Mouse (Mus musculus): Measurements from ENCODE around the gene Mettl24. TPM values are rescaled to one million over a fixed set of nuclear protein-coding genes. Genes with fewer than 3 reads are reported as not detected.

The Mettl24 gene
- polyA plus RNA-seq, 1 experiment from 2014 or later = 2.4 TPM

DNA sequence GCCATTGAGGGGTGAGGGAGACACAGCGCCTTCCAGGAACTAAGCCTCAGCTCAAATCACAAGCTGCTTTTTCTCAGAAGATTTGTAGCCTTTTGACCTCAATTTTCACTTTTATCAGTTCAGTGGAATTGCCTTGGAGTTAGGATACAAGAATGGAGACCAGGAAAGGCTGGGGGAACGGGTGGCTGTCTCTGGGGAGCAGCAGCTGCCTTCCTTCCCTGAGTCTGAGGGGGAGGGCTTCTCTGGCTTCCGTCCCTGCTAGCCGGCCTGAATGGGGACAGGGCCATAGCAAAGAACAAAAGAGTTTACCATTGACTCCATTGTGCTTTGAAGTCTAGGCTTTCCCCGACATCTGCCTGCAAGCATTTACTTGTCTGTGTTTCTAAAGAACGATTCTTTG, 41.3 kb downstream of the Mettl24 start:
- Histone ChIP-seq H3K4me1 (peaks cover 14% of the 10 kb centered on the region; the same call in 1 of the 2 replicates), H3K9me3 (replicated peaks) (no peaks in the 10 kb centered on the region), H3K27me3 (no peaks in the 10 kb centered on the region), H3K9ac (no peak overlapping the region), H3K4me3 (replicated peaks) (no peak overlapping the region), H3K36me3 (no peaks in the 10 kb centered on the region), H3K27ac (0 out of 2 replicates have a peak overlapping the region, but pooled peaks have one; percentile 33), H3K4me2 (no peak overlapping the region)
- WGBS = 34% methylated on average over 6 of the region's 6 CpGs
- no peak for ATAC-seq (replicated peaks; ENCODE audit: low FRiP score)

DNA sequence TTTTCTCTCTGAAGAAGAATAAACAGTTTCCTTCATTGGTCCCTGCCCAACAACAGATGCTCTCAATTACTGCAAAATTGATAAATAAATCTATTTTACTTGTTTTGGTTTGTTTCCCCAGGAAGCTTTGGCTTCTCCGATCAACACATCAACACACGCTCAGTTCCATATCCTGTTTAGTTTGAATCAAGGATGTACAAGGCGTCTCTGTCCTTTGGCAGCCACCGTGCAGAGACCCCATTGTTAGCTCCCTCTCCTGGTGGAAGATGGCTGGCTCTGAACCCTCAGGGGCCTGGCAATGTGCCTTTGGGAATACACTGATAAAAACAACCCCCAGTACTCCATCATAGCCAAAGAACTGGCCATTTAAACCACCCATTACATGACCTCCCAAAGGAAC, 42.0 kb downstream of the Mettl24 start:
- Histone ChIP-seq H3K9me3 (replicated peaks) (no peaks in the 10 kb centered on the region), H3K27me3 (no peaks in the 10 kb centered on the region), H3K4me3 (replicated peaks) (no peak overlapping the region), H3K27ac (no peak overlapping the region), H3K9ac (no peak overlapping the region), H3K4me1 (peaks cover 14% of the 10 kb centered on the region; the same call in 1 of the 2 replicates), H3K36me3 (no peaks in the 10 kb centered on the region), H3K4me2 (no peak overlapping the region)
- 58% methylated on average over 4 of the region's 4 CpGs for WGBS
- ATAC-seq (replicated peaks; ENCODE audit: low FRiP score) = no peak

DNA sequence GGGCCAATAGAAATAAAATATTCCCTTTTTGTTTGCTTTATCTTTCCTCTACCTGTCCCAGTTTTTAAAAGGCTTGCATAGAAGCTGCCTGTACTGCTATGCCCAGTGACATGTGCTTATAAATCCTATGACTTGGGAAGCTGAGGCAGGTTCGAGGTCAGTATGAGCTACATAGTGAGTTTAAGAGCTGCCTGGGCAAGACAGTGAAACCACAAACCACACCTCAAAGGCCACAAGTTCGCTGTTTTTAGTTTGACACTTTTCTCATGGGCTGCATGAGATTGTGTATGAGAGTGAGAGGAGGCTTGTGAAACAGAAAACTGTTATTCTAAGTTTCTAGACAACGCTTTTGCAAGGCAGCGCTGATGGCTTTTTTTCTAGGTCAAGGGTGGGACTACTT, 42.4 kb downstream of the Mettl24 start:
- Histone ChIP-seq H3K36me3 (no peaks in the 10 kb centered on the region), H3K27me3 (no peaks in the 10 kb centered on the region), H3K27ac (no peak overlapping the region), H3K4me1 (peaks cover 14% of the 10 kb centered on the region; the same call in 1 of the 2 replicates), H3K9ac (no peak overlapping the region), H3K4me2 (no peak overlapping the region), H3K4me3 (replicated peaks) (no peak overlapping the region), H3K9me3 (replicated peaks) (no peaks in the 10 kb centered on the region)
- no peak for ATAC-seq (replicated peaks; ENCODE audit: low FRiP score)
- 58% methylated on average over 4 of the region's 4 CpGs for WGBS

DNA sequence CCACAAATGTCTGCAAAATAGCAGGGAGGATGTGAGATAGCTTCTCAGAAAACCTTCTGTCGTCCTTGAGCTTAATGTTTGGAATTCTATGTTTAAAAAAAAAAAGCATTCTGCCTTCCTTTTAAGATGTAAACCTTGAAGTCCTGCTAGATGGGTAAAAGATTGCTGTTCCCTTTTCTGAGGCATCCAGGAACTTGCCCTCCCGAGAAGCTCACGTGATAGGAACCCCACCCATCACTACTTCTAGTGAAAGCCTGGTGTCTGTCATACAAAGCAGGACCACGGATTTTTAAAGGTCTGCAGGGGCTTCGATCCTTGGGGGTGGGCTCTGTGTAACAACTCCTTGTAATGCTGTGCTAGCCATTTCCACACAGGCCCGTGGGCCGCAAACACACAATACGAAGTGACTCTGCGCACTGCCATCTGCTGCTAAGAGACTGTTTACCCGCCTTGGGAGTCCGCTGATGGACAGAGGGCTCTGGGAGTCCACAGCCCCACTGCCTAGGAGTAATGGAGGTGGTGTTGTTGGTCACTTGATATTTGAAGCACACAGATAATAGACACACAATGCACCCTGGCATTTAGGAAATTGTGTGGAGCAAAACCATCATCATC, 43.3 kb downstream of the Mettl24 start:
- Histone ChIP-seq H3K9me3 (replicated peaks) (no peaks in the 10 kb centered on the region), H3K36me3 (no peaks in the 10 kb centered on the region), H3K4me3 (replicated peaks) (no peak overlapping the region), H3K27ac (no peak overlapping the region), H3K4me2 (no peak overlapping the region), H3K9ac (no peak overlapping the region), H3K27me3 (no peaks in the 10 kb centered on the region), H3K4me1 (peaks cover 14% of the 10 kb centered on the region; the same call in 1 of the 2 replicates)
- 70% methylated on average over 11 of the region's 11 CpGs for WGBS
- ATAC-seq (replicated peaks; ENCODE audit: low FRiP score) = no peak

DNA sequence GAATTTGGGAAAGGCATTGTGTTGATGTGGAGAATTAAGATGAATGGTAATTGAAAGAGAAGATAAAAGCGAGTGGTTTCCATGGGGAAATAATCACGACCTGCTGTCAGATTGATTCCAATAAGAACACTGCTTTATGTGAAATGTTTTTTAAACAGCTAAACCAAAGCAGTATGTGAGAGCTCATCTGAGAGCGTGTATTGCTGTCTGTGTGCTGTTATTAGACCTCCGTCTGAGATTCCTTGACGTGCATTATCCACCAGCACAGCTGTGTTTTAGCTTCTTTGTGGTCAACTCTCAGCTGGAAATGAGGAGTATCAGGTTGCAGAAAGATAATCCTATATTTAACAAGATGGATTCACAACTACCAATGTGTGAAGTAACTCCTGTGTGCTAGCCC, 43.9 kb downstream of the Mettl24 start:
- no peak for ATAC-seq (replicated peaks; ENCODE audit: low FRiP score)
- Histone ChIP-seq H3K4me2 (no peak overlapping the region), H3K9ac (no peak overlapping the region), H3K9me3 (replicated peaks) (no peaks in the 10 kb centered on the region), H3K4me3 (replicated peaks) (no peak overlapping the region), H3K27ac (no peak overlapping the region), H3K36me3 (no peaks in the 10 kb centered on the region), H3K27me3 (no peaks in the 10 kb centered on the region), H3K4me1 (peaks cover 14% of the 10 kb centered on the region; the same call in 1 of the 2 replicates)
- 65% methylated on average over 5 of the region's 5 CpGs for WGBS

DNA sequence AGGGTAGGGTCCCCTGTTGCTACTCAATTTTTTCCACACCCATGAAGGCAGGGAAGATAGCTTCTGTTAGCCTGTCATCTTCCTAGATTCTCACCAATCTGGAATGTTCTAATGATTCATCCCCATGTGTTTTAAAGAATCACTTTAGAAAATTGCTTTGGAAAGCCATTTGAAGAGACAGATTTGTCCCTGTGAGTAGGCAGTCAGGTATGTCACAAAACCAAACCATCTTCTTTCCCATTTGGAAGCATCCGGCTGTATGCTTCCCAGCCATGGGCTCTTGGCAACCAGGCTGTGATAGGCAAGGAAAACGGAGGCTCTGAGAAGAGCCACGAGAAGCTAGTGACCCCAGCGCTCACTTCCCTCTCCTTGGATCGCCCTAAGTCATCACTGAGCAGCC, 47.1 kb downstream of the Mettl24 start:
- ATAC-seq (replicated peaks; ENCODE audit: low FRiP score) = no peak
- 73% methylated on average over 5 of the region's 5 CpGs for whole genome bisulfite sequencing
- 0 out of 2 replicates have a peak, but pooled peaks cover 4% of the 10 kb centered on the region for H3K4me1 ChIP-seq

DNA sequence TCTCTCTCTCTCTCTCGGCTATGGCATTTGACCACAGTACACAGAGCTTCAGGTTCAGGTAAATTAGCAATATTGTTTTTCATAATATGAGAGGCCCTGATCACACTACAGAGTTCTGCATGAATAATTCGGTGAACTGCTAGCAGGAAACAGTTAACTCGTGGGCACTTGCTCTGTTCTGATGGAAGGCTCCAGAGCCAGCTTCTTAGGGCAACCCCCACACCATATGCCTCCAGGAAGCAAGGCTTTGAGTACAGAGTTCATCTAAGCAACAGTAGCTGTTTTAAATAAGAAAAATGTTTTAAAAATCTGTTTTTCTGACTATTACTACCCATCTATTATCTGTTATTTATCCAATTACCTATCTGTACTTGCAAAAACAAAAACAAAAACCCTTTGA, 50.2 kb downstream of the Mettl24 start:
- Histone ChIP-seq H3K36me3 (no peaks in the 10 kb centered on the region), H3K27ac (no peak overlapping the region), H3K9ac (no peak overlapping the region), H3K4me1 (0 out of 2 replicates have a peak, but pooled peaks cover 3% of the 10 kb centered on the region), H3K9me3 (replicated peaks) (no peaks in the 10 kb centered on the region), H3K4me2 (no peak overlapping the region), H3K27me3 (no peaks in the 10 kb centered on the region), H3K4me3 (replicated peaks) (no peak overlapping the region)
- 62% methylated on average over 3 of the region's 3 CpGs for WGBS
- ATAC-seq (replicated peaks; ENCODE audit: low FRiP score) = no peak

More for the DNA sequence above, 47.1 kb downstream of the Mettl24 start:
- Histone ChIP-seq H3K9me3 (replicated peaks) (no peaks in the 10 kb centered on the region), H3K27me3 (no peaks in the 10 kb centered on the region), H3K4me2 (no peak overlapping the region), H3K4me3 (replicated peaks) (no peak overlapping the region), H3K36me3 (no peaks in the 10 kb centered on the region), H3K27ac (no peak overlapping the region), H3K9ac (no peak overlapping the region)

DNA sequence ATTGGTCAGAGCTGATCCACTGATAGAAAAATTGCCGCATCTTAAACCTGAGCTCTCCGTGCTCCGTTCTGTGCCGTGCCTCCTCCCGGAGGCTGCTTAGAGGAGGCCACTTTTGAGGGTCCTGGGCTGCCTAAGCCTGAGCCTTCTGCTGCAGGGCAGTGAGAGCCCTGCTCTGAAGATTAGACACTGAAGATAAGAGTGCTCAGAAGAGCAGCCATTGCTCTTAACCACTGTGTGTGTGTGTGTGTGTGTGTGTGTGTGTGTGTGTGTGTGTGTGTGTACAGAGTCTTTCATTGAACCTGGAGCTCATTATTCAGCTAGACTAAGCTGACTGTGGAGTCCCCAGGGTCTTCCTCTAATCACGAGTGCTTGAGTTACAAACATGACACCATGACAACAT, 53.1 kb downstream of the Mettl24 start:
- no peaks in the 10 kb centered on the region for H3K36me3 ChIP-seq
- H3K27me3 ChIP-seq = no peaks in the 10 kb centered on the region
- no peak overlapping the region for H3K27ac ChIP-seq
- no peaks in the 10 kb centered on the region for H3K9me3 ChIP-seq (replicated peaks)
- 0 out of 2 replicates have a peak, but pooled peaks cover 3% of the 10 kb centered on the region for H3K4me1 ChIP-seq
- H3K9ac ChIP-seq = no peak overlapping the region
- WGBS = 90% methylated on average over 6 of the region's 6 CpGs
- no peak overlapping the region for H3K4me2 ChIP-seq
- no peak overlapping the region for H3K4me3 ChIP-seq (replicated peaks)
- no peak for ATAC-seq (replicated peaks; ENCODE audit: low FRiP score)

DNA sequence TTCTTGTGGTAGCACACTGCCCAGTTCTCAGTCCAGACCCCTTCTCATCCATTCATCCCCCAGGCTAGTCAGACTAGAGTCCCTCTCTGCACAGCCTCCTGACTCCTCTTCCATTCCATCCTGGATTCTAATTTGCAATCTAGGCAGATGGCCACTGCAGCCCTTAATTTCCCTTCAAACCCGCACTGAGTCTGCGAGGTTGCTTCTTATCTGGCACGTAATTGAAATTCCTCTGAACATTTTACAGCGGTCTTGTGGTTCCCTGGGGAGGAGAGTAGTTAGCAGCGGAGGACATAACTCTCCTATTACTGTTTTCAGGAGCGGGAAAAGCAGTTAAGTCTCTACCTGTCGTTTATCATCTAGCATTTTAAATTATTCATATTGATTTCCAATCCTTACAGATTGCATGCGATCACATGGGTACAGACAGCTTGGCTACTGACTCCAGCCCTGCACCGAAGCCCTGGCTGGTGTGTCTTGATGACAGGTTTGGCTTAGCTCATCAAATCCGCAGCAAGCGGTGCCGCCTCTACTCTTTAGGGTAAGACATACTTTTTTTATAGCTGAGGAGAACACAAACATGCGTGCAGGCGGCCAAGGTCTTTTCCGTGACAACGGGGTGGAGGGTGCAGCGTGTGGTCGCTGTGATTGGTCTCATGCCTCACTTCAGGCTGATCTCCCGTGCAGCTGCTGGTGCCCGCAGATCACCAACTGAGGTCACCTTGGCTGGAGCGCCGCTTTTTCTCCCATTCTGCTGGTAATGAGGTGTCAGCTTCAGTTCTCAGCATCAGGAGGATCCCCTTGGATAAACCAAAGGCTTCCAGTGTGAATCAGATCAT, 54.4 kb downstream of the Mettl24 start:
- Histone ChIP-seq H3K36me3 (no peaks in the 10 kb centered on the region), H3K4me2 (peak overlapping the region; percentile 34), H3K4me3 (replicated peaks) (no peak overlapping the region), H3K27me3 (no peaks in the 10 kb centered on the region), H3K4me1 (0 out of 2 replicates have a peak, but pooled peaks cover 3% of the 10 kb centered on the region), H3K9ac (no peak overlapping the region), H3K27ac (no peak overlapping the region), H3K9me3 (replicated peaks) (no peaks in the 10 kb centered on the region)
- ATAC-seq (replicated peaks; ENCODE audit: low FRiP score) = no peak
- WGBS = 49% methylated on average over 22 of the region's 22 CpGs

DNA sequence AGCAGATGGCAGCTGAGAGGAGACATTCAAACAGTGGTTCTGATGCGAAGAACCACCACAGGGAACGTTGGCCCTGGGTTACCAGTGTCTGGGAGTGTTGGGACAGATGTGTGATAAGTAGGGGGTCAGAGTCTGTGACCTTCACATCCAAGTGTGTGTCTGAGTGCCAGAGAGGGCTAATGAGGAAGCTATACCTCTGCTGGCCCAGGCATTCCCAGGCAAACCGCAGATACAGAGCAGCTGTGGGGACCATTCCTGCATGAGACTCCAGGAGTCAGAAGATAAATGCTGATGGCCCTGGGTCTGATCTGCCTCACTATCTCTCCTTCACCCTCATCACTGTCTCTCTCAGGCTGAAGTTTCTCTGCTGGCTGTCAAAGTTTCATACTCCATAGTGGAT, 57.6 kb downstream of the Mettl24 start:
- no peak for ATAC-seq (replicated peaks; ENCODE audit: low FRiP score)
- Histone ChIP-seq H3K4me1 (0 out of 2 replicates have a peak, but pooled peaks cover 3% of the 10 kb centered on the region), H3K9ac (no peak overlapping the region), H3K4me3 (replicated peaks) (no peak overlapping the region), H3K27ac (no peak overlapping the region), H3K4me2 (no peak overlapping the region), H3K9me3 (replicated peaks) (no peaks in the 10 kb centered on the region), H3K36me3 (no peaks in the 10 kb centered on the region), H3K27me3 (no peaks in the 10 kb centered on the region)
- WGBS = 49% methylated on average over 3 of the region's 3 CpGs

DNA sequence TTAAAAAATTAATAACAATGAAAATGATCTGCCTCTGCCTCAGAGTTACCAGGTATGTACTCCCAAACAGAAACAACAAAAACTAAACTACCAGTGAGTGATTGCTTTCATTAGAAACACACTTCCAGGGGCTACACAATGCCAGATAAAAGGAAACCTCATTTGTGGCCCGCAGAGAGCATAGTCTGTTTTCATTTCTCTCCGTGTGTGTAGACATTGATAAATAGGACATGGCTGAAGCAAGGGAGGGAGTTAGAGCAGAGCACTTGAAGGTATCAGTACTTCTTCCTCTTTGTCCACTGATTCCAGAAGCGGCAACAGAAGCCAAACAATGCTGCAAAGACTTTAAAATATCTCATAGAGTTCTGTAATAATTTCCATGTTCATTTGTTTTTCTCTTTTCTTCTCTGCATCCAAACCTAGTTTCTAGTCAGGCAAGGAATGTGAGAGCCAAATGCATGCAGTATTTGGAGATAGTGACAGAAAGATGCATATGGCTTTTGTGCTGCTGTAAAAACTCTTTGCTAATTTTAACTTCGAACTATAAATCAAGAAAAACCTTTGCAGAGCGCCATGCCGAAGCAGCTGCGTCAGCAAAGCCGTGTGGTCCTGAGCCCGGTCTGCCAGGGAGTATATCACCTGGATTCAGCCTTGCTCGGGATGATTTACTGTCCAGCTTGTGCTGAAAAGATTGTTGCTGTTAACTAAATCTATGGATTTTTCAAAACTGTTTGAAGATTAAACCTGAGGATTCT, 67.4 kb downstream of the Mettl24 start:
- 30% methylated on average over 10 of the region's 10 CpGs for WGBS
- peak overlapping the region; percentile 29 for H3K4me2 ChIP-seq
- no peak for ATAC-seq (replicated peaks; ENCODE audit: low FRiP score)
- H3K4me1 ChIP-seq = peaks cover 17% of the 10 kb centered on the region
- H3K36me3 ChIP-seq = no peaks in the 10 kb centered on the region
- H3K27me3 ChIP-seq = no peaks in the 10 kb centered on the region
- no peak overlapping the region for H3K27ac ChIP-seq
- H3K9me3 ChIP-seq (replicated peaks) = no peaks in the 10 kb centered on the region
- H3K4me3 ChIP-seq (replicated peaks) = no peak overlapping the region
- no peak overlapping the region for H3K9ac ChIP-seq

DNA sequence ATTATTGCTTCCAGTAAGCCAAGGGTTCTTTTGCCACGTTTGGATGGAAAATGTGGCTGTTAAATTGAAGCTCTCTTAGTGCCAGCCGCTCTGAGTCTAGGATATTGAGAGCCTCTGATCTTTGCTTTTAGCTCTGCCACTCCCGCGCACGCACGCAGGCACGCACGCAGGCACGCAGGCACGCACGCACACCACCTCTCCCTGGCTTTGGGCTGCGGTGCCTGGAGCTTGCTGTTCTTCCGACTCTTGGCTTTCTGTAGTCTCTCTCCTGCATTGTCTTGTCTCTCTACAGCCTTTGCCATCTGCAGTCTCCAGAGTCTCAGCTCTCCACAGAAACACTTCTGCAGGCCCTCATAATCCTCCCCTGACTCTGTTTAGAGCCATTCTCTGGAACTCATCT, 68.1 kb downstream of the Mettl24 start:
- Histone ChIP-seq H3K9me3 (replicated peaks) (no peaks in the 10 kb centered on the region), H3K27ac (no peak overlapping the region), H3K4me3 (replicated peaks) (no peak overlapping the region), H3K27me3 (no peaks in the 10 kb centered on the region), H3K36me3 (no peaks in the 10 kb centered on the region), H3K4me1 (peaks cover 17% of the 10 kb centered on the region), H3K9ac (no peak overlapping the region), H3K4me2 (peak overlapping the region; percentile 29)
- WGBS = 58% methylated on average over 13 of the region's 13 CpGs
- ATAC-seq (replicated peaks; ENCODE audit: low FRiP score) = no peak
